Mouse (Mus musculus): ENCODE data around the gene Mcee.

The Mcee gene

DNA sequence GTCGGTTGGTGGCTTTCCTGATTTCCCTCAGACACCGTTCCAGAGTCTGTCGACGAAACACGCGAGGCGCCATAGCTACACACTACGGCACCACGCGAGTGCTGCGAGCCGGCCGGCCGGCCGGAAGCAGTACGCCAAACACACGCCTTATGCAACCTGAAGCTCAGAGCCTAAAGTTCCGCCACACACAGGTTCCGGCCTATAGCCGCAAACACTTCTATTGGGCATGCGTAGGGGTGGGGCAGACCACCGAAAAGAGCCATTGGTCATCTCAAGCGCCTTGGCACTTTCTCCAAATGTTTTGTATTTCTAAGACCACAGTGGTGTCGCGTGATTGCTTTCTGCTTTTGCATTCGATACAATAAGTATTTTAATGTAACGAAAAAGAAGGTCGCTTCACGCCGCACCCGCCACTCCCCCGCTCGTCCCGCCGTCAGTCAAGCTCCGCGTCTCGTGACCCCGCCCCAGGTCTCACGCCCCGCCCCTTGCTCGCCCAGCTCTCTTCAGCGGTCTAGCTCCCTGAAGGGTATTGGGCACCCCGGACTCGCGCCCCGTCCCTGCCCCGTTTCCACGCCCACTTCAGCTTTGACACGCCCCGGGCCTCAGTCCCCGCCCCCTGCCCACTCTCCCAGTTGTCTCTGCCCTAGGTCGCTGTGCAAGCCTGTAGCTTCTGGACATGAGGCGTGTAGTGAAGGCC, at the start of gene Mcee, which contains the start of gene Mphosph10:
Mcee (plus strand) TSS at position 486 of the 697 bp plus-strand sequence.
Mphosph10 (minus strand) TSS at position 147 of the 697 bp plus-strand sequence.
- DNase-seq, result peak; percentile 94

DNA sequence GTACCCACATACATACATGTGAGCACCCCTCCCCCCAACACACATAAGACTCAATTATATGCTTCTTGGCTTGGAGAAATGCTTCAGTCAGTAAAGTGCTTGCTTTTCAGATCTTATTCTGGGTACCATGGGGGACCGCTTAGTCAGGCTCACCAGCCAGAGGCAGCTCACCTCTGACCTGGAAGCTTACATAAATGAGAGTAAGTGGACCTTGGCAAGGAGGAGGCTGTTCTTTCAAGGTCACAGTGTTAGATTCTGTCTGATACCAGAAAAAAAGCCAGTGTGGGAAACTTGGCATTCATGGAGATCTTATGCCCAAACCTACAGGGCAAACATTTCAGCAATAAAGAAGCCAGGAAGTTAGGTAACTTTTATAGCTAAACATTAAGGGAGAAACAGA, 44.6 kb upstream of the Mcee start:
- DNase-seq, result no peak

GRCm38 (mm10) chr7:64349147-64349861, 43.1 kb upstream of the Mcee start:
- no peak for DNase-seq

- peak; percentile 65 for DNase-seq
Observed at GRCm38 (mm10) chr7:64351087-64351486, 41.3 kb upstream of the Mcee start.

- no peak for DNase-seq
Observed at GRCm38 (mm10) chr7:64354206-64354605, 38.2 kb upstream of the Mcee start.

DNA sequence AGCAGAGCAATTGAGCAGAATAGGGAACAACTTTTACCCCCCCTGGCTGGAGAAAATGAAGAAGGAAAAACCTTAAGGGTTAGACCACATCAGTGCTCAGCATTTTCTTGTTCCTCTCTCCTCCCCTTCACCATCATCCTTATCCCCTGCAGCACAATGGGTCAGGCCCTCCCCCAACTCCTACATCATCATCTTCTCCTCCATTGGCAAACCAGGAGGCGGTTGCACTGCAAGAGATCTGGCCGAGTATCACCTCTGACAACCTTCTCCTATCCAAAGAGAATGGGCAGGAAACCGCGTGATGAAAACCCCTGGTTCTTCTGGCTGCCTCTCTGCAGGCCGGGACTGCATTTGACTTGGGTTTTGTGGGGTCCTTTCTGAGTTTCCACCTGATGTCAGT, 35.7 kb upstream of the Mcee start:
- DNase-seq, result no peak

GRCm38 (mm10) chr7:64357405-64357804, 35.0 kb upstream of the Mcee start:
- no peak for DNase-seq

- DNase-seq, result no peak
Observed at GRCm38 (mm10) chr7:64358666-64359065, 33.7 kb upstream of the Mcee start.

DNA sequence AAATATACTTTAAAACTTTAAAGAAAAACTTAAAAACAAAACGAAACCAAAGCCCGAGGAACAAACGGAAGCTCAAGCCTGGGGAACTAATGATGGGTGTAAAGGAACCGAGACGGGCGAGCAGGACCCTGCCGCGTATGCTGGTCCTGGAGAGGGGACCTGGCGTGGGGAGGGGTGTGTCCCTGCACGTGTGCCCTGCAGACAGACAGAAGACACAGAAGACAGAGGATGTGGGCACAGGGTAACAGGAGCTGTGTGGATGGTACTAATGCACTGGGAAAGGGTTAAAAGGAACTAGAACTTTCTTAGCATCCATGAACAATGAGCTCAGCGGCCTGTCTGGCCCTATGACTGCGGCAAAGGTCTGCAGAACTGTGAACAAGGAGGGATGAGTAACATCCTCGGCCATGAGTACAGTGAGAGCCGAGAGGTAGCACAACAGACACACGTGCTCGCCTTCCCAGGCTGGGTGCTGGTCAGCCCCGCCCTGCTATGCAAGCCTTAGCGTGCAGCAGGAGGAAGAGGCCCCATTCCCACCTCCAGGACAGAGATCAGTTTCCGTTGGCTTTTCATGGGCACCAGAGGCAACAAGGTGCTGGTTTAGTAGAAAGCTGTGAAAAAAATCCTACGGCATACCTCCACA, 32.3 kb upstream of the Mcee start:
- DNase-seq, result no peak

DNA sequence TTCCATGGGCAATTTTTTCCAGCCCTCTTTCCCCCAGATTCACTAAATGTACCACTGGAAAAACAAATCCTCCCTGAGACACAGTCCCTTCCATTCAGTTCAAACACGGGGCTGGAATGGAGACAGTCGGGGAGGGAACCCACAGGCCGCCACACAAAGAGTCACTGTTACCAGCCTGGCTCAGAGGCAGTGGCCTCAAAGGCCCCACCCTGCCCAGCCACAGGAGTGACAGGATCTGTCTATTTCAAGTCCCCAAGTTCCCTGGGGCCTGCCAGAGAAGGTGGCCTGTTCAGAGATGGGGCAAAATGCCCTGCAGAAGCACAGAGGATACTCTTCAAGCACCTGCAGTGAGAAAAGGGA, 31.8 kb upstream of the Mcee start:
- no peak for DNase-seq

GRCm38 (mm10) chr7:64365863-64366262, 26.5 kb upstream of the Mcee start:
- no peak for DNase-seq

GRCm38 (mm10) chr7:64369841-64370240, 22.6 kb upstream of the Mcee start:
- no peak for DNase-seq

DNA sequence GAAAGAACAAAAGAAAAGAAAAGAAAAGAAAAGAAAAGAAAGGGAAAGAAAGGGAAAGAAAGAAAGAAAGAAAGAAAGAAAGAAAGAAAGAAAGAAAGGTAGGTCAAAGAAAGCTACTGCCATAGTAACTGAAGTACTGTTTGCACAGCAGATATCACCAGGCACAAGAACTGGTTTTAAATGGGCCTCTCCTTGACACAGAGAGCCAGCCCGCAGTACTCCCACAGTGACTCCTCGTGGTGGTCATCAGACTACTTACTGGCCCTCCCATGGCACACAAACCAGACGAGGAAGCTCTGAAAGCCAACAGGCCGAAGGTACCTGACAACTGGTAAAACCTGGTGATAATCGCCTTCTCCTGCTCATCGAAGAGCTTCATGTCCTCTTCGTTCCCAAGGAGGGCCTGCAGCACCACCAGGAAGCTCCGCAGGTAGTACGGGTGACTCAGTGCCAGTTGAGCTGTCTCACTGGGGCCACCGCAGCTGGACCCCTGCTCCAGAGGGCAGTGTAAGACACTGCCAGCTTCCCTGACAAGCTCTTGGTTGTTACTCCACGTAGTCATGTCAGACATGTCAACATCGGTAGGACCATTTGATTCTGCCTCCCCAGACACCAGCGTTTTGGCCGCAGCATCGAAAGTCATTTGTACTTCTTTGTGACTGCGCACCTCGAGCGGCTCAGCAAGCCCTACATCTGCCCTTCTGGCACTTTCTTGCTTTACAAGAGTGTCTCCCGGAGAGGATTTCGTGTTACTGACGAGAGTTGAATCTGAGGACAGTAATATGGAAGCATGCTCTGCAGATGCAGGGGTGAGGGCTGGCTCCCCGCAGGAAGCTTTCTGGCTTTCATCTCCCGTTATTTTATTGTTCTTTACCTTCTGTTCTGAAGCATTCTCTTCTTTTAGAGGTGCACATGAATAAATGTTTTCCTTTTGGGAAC, 20.2 kb upstream of the Mcee start:
- no peak for DNase-seq

- no peak for DNase-seq
Observed at GRCm38 (mm10) chr7:64373147-64373829, 19.1 kb upstream of the Mcee start.

GRCm38 (mm10) chr7:64373830-64374562, 18.4 kb upstream of the Mcee start, which contains the start of gene Fan1:
Fan1 (minus strand) TSS chr7:64374095.
- DNase-seq, result peak; percentile 81

DNA sequence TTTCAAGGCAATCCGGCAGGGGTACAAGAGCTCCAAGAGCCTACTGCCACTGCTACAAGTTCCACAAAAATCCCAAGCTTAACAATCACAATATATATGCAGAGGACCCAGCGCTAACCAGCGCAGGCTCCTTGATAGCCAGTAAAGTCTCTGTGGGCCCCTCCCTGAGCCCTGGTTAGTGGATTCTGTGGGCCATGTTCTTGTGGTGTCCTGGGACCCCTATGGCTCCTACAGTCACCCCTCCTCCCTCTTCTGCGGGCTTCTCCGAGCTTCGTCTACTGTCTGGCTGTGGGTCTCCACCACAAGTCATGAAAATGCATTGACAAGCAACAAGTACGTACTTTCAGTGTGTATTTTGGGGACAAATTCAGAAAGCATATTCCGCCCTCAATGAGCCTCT, 928 bp upstream of the Mcee start:
- DNase-seq, result no peak

DNA sequence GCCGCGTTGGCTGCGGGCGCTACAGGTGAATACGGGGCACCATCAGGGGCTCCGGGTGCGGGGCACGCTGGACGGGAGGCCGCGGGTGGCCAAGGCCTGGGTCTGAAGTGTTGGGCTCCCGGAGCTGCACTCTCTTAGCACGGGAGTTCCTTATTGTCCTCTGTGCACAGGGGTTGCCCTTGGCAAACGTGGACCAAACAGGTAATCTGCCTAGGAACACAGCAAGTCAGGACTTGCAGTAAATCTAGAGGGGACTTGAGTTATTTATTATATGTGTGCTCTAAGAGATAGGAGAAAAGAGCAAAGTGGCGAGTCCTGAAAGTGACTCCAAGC, 378 bp downstream of the Mcee start:
- DNase-seq, result no peak

GRCm38 (mm10) chr7:64400725-64401124, 8.3 kb downstream of the Mcee start:
- DNase-seq, result no peak

- no peak for DNase-seq
Observed at GRCm38 (mm10) chr7:64402452-64402851, 10.0 kb downstream of the Mcee start.

DNA sequence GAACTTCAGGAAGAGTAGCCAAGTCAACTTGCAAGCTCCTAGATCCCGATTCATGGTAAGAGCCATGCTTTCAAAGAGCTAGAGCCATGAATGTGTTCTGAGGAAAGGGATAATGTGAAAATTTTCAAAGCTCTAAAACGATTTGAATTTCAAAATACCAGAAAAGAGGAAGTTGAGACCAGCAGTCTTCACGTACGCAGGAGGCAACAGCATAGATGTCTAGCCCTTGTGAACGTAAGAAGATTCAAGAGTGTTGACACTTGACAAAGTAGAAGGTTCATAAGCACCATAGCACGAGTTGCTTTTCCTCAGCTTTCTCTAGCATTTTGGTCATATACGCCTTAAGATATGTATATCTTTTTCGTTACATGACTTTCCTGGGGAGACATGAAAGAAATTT, 11.6 kb downstream of the Mcee start:
- DNase-seq, result no peak

DNA sequence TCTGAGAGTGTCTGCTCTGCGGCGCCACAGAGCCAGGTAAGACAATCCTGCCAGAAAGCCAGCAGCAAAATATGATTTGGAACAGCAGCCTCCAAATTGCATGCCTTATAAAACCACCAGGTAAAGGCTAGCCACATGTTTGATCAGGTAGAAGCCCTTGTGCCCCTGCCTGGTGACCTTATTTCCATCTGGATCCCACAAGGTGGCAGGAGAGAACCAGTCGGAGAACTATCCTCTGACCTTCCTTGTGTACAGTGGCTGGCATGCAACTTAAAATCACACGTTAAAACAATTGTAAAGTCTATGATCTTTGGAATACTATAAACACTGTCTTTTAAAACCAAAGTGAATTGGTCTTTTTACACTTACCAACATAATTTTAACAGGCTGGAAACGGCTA, 32.5 kb downstream of the Mcee start:
- peak; percentile 38 for DNase-seq

Measured in cerebellum, adult 11 months (tissue).